In the genomic region with DNA sequence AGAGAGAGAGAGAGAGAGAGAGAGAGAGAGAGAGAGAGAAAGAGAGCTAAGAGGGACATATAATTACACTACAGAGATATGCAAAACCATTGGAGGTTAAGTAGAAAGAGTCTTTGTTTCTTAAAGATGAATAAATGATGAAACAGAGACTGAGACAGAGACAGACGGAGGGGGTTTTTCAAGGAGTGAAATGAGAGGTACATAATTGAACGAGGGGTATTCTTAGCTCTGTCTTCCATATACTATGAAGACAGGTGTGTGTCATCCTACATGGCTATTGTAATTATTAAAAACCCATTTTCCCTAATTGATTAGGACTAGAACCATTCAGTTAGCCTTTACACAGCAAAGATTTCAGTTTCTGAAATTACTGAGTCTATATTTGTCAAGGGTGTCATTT, we compare ENCODE assay signal across 27 mouse cellular contexts.
DNase-seq lines count a peak whose midpoint lies in the region; ATAC-seq and TF ChIP-seq lines count a peak whose summit lies in the region.
"Had no signal": no experiment of that assay in that cellular context is flagged by ENCODE, and none has a peak within 500 bp of the region (broad histone marks: within the 10 kb centered on the region; RNA-seq: fewer than 3 reads in every experiment).

No protein-coding gene starts in this region.

- peak overlapping the region; percentile 14; the same call in 1 of the 2 replicates for H3K9ac ChIP-seq in hindbrain, embryonic 14.5 days
- H3K9ac ChIP-seq in hindbrain, embryonic 11.5 days (ENCODE audit: low read depth, low read length) = no peak overlapping the region
- no peak overlapping the region for H3K9ac ChIP-seq in forebrain, embryonic 14.5 days (ENCODE audit: low read length)
- 0 out of 2 replicates have a peak overlapping the region, but pooled peaks have one; percentile 18 for H3K9ac ChIP-seq in forebrain, postnatal 0 days
- no peak overlapping the region for H3K9ac ChIP-seq in midbrain, postnatal 0 days (replicated peaks; ENCODE audit: low read length, poor library complexity, severe bottlenecking)
- H3K9ac ChIP-seq: embryonic facial prominence, embryonic 15.5 days; limb, embryonic 13.5 days; liver, embryonic 12.5 days; neural tube, embryonic 12.5 days had no signal

- 39% methylated on average over 2 of the region's 2 CpGs for WGBS in hindbrain, embryonic 14.5 days
- 63% methylated on average over 2 of the region's 2 CpGs for WGBS in hindbrain, embryonic 11.5 days
- 33% methylated on average over 2 of the region's 2 CpGs for WGBS in forebrain, embryonic 14.5 days
- 23% methylated on average over 2 of the region's 2 CpGs for WGBS in forebrain, postnatal 0 days
- WGBS in midbrain, postnatal 0 days = 40% methylated on average over 2 of the region's 2 CpGs

- H3K9me3 ChIP-seq in hindbrain, embryonic 14.5 days (ENCODE audit: control insufficient read depth, low read length) = no peaks in the 10 kb centered on the region
- no peaks in the 10 kb centered on the region for H3K9me3 ChIP-seq in hindbrain, embryonic 11.5 days (ENCODE audit: control insufficient read depth, low read length)
- H3K9me3 ChIP-seq in forebrain, embryonic 14.5 days (replicated peaks; ENCODE audit: control insufficient read depth, low read length) = no peaks in the 10 kb centered on the region
- H3K9me3 ChIP-seq in forebrain, postnatal 0 days (ENCODE audit: low read length) = no peaks in the 10 kb centered on the region
- no peaks in the 10 kb centered on the region for H3K9me3 ChIP-seq in midbrain, postnatal 0 days (ENCODE audit: low read length)
- H3K9me3 ChIP-seq: embryonic facial prominence, embryonic 15.5 days; G1E; limb, embryonic 13.5 days; liver, embryonic 12.5 days; neural tube, embryonic 12.5 days had no signal

- TF ChIP-seq CTCF in forebrain, postnatal 0 days (IDR thresholded peaks at IDR 0.05; ENCODE audit: low read depth) = no peak
- TF ChIP-seq CTCF in midbrain, postnatal 0 days (IDR thresholded peaks at IDR 0.05) = no peak

- DNase-seq in hindbrain, embryonic 14.5 days (ENCODE audit: low spot score) = no peak
- no peak for DNase-seq in hindbrain, embryonic 11.5 days (ENCODE audit: low spot score)
- peak; percentile 3 for DNase-seq in forebrain, embryonic 14.5 days (ENCODE audit: low spot score)
- DNase-seq in forebrain, postnatal 0 days = peak; percentile 49
- DNase-seq in midbrain, postnatal 0 days (ENCODE audit: low spot score) = no peak
- no peak for DNase-seq in thymus, postnatal 0 days (ENCODE audit: low spot score)
- no peak for DNase-seq in lung, postnatal 36 days
- DNase-seq: adrenal gland, adult 2 months; B cell, adult 2 months; cerebellum, adult 2 months; gastrocnemius, postnatal 14 days; heart, adult 11 months; kidney, adult 9 months; kidney, postnatal 14 days; lung, adult 18-20 months; lung, postnatal 10 days; thymus, postnatal 36 days had no signal

- no peak for ATAC-seq in hindbrain, embryonic 14.5 days (ENCODE audit: low FRiP score)
- no peak for ATAC-seq in hindbrain, embryonic 11.5 days (ENCODE audit: low FRiP score)
- peak; percentile 42; the same call in 1 of the 2 replicates for ATAC-seq in forebrain, embryonic 14.5 days
- ATAC-seq in forebrain, postnatal 0 days = peak; percentile 58; the same call in 1 of the 2 replicates
- peak; percentile 12; the same call in 1 of the 2 replicates for ATAC-seq in midbrain, postnatal 0 days (ENCODE audit: low FRiP score)
- ATAC-seq: intestine, embryonic 16.5 days; liver, embryonic 12.5 days; Patski had no signal

- H3K4me2 ChIP-seq in hindbrain, embryonic 14.5 days (replicated peaks) = no peak overlapping the region
- no peak overlapping the region for H3K4me2 ChIP-seq in hindbrain, embryonic 11.5 days (replicated peaks; ENCODE audit: low read depth, low read length)
- H3K4me2 ChIP-seq in forebrain, embryonic 14.5 days (ENCODE audit: low read length) = no peak overlapping the region
- no peak overlapping the region for H3K4me2 ChIP-seq in forebrain, postnatal 0 days (ENCODE audit: low read depth)
- H3K4me2 ChIP-seq in midbrain, postnatal 0 days (ENCODE audit: low read depth, low read length, poor library complexity, severe bottlenecking) = no peak overlapping the region
- H3K4me2 ChIP-seq: embryonic facial prominence, embryonic 15.5 days; heart, embryonic 11.5 days; limb, embryonic 13.5 days; liver, embryonic 12.5 days; neural tube, embryonic 12.5 days had no signal

- no peak overlapping the region for H3K4me3 ChIP-seq in hindbrain, embryonic 14.5 days (replicated peaks; ENCODE audit: low read length)
- H3K4me3 ChIP-seq in hindbrain, embryonic 11.5 days (ENCODE audit: low read depth, low read length) = no peak overlapping the region
- H3K4me3 ChIP-seq in forebrain, embryonic 14.5 days (ENCODE audit: low read depth, low read length) = no peak overlapping the region
- no peak overlapping the region for H3K4me3 ChIP-seq in forebrain, postnatal 0 days (ENCODE audit: low read depth, low read length)
- no peak overlapping the region for H3K4me3 ChIP-seq in midbrain, postnatal 0 days (ENCODE audit: low read depth, low read length)
- H3K4me3 ChIP-seq: embryonic facial prominence, embryonic 15.5 days; layer of hippocampus, adult 2 months; limb, embryonic 13.5 days; liver, embryonic 12.5 days; neural tube, embryonic 12.5 days had no signal

- H3K27me3 ChIP-seq in hindbrain, embryonic 14.5 days (ENCODE audit: control insufficient read depth, insufficient read depth, low read length) = no peaks in the 10 kb centered on the region
- H3K27me3 ChIP-seq in hindbrain, embryonic 11.5 days (ENCODE audit: control insufficient read depth, insufficient read depth, low read length) = no peaks in the 10 kb centered on the region
- H3K27me3 ChIP-seq in forebrain, embryonic 14.5 days (replicated peaks; ENCODE audit: control insufficient read depth, insufficient read depth, low read length) = no peaks in the 10 kb centered on the region
- H3K27me3 ChIP-seq in forebrain, postnatal 0 days (ENCODE audit: insufficient read depth, low read length) = no peaks in the 10 kb centered on the region
- no peaks in the 10 kb centered on the region for H3K27me3 ChIP-seq in midbrain, postnatal 0 days (ENCODE audit: insufficient read depth, low read length)
- H3K27me3 ChIP-seq: CH12.LX; embryonic facial prominence, embryonic 15.5 days; limb, embryonic 13.5 days; liver, embryonic 12.5 days; neural tube, embryonic 12.5 days; Patski had no signal

- H3K36me3 ChIP-seq in hindbrain, embryonic 14.5 days (replicated peaks; ENCODE audit: control insufficient read depth, insufficient read depth) = no peaks in the 10 kb centered on the region
- no peaks in the 10 kb centered on the region for H3K36me3 ChIP-seq in hindbrain, embryonic 11.5 days (ENCODE audit: control insufficient read depth, insufficient read depth, low read length)
- H3K36me3 ChIP-seq in forebrain, embryonic 14.5 days (ENCODE audit: control insufficient read depth, insufficient read depth, low read length) = no peaks in the 10 kb centered on the region
- H3K36me3 ChIP-seq in forebrain, postnatal 0 days (ENCODE audit: insufficient read depth) = no peaks in the 10 kb centered on the region
- no peaks in the 10 kb centered on the region for H3K36me3 ChIP-seq in midbrain, postnatal 0 days (ENCODE audit: insufficient read depth, low read length)
- H3K36me3 ChIP-seq: embryonic facial prominence, embryonic 15.5 days; G1E; limb, embryonic 13.5 days; liver, embryonic 12.5 days; neural tube, embryonic 12.5 days had no signal

- H3K4me1 ChIP-seq in hindbrain, embryonic 14.5 days (replicated peaks; ENCODE audit: control insufficient read depth, insufficient read depth, low read length) = no peaks in the 10 kb centered on the region; the same call in 1 of the 2 replicates
- no peaks in the 10 kb centered on the region for H3K4me1 ChIP-seq in hindbrain, embryonic 11.5 days (replicated peaks; ENCODE audit: control insufficient read depth, insufficient read depth, low read length)
- no peaks in the 10 kb centered on the region for H3K4me1 ChIP-seq in forebrain, embryonic 14.5 days (ENCODE audit: control insufficient read depth, insufficient read depth, low read length)
- peaks cover 12% of the 10 kb centered on the region; the same call in 1 of the 2 replicates for H3K4me1 ChIP-seq in forebrain, postnatal 0 days (ENCODE audit: insufficient read depth)
- no peaks in the 10 kb centered on the region for H3K4me1 ChIP-seq in midbrain, postnatal 0 days (ENCODE audit: insufficient read depth, low read length)
- H3K4me1 ChIP-seq: embryonic facial prominence, embryonic 15.5 days; limb, embryonic 13.5 days; liver, embryonic 12.5 days; neural tube, embryonic 12.5 days had no signal

- H3K27ac ChIP-seq in hindbrain, embryonic 14.5 days = peak overlapping the region; percentile 68
- H3K27ac ChIP-seq in hindbrain, embryonic 11.5 days (ENCODE audit: low read depth, low read length) = no peak overlapping the region
- peak overlapping the region; percentile 68 for H3K27ac ChIP-seq in forebrain, embryonic 14.5 days (ENCODE audit: low read depth, low read length)
- H3K27ac ChIP-seq in forebrain, postnatal 0 days (ENCODE audit: low read depth, low read length) = peak overlapping the region; percentile 85
- H3K27ac ChIP-seq in midbrain, postnatal 0 days (ENCODE audit: low read depth, low read length) = peak overlapping the region; percentile 72
- H3K27ac ChIP-seq: embryonic facial prominence, embryonic 15.5 days; layer of hippocampus, adult 2 months; limb, embryonic 13.5 days; liver, embryonic 12.5 days; neural tube, embryonic 12.5 days had no signal

Comparison
In these comparisons a context has a peak if more than half of its experiments do, and no peak if none do; other contexts are left out.
1. H3K9ac ChIP-seq: peak in hindbrain, embryonic 14.5 days (single experiment) and forebrain, postnatal 0 days (single experiment); none in hindbrain, embryonic 11.5 days (single experiment), forebrain, embryonic 14.5 days (single experiment) and midbrain, postnatal 0 days (single experiment).
2. ATAC-seq: peak in forebrain, embryonic 14.5 days (single experiment), forebrain, postnatal 0 days (single experiment) and midbrain, postnatal 0 days (single experiment); none in hindbrain, embryonic 14.5 days (single experiment) and hindbrain, embryonic 11.5 days (single experiment).
3. DNase-seq: peak in forebrain, embryonic 14.5 days (single experiment) and forebrain, postnatal 0 days (single experiment); none in hindbrain, embryonic 14.5 days (single experiment), hindbrain, embryonic 11.5 days (single experiment), midbrain, postnatal 0 days (single experiment), thymus, postnatal 0 days (single experiment) and lung, postnatal 36 days (single experiment).